Mouse (Mus musculus): ENCODE results near the gene Cyp27b1.
"Not testable (repeated sequence)": the region's sequence is repeated elsewhere in the genome, so short reads cannot be mapped to it uniquely, and the experiment has no call there.

Cyp27b1 gene

DNA sequence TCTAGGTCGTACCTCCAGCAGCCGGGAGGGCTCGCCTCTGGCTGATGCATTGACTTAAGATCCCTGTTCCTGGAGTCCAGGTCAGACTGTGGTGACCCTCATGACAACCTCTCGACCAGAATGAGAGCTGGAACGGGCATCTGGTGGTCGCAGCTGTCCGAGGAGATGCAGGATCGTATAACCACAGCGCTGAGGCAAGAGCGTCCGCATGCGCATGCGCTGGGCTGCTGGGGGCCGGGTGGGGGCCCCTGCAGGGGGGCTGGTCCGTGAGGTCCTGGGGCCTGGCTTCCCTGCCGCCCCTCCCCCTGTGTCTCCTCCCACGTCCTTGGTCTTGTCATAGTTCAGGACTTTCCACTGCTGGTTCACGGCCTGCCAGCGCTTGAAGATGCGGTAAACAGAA, 8.4 kb downstream of the Cyp27b1 start:
- H3K4me3 ChIP-seq (replicated peaks; ENCODE audit: low read length), result peak overlapping the region; percentile 23; the same call in 1 of the 2 replicates
- peaks cover 17% of the 10 kb centered on the region for H3K27me3 ChIP-seq (ENCODE audit: insufficient read depth, low read length)
- peaks cover 42% of the 10 kb centered on the region for H3K36me3 ChIP-seq (ENCODE audit: insufficient read depth, low read length)
- no peak for TF ChIP-seq CTCF (conservative IDR thresholded peaks at IDR 0.05; ENCODE audit: low read length)
- no peak for TF ChIP-seq NANOG (IDR thresholded peaks at IDR 0.05; ENCODE audit: borderline replicate concordance, low read length)
- TF ChIP-seq POU5F1 (IDR thresholded peaks at IDR 0.05; ENCODE audit: borderline replicate concordance, low read length), result no peak
- no peaks in the 10 kb centered on the region for H3K9me3 ChIP-seq (ENCODE audit: low read length)
- H3K4me1 ChIP-seq (replicated peaks; ENCODE audit: low read depth, low read length), result peaks cover 59% of the 10 kb centered on the region

- peaks cover 13% of the 10 kb centered on the region for H3K27me3 ChIP-seq (ENCODE audit: insufficient read depth, low read length)
- H3K4me3 ChIP-seq (replicated peaks; ENCODE audit: low read length), result peak overlapping the region; percentile 58
- no peaks in the 10 kb centered on the region for H3K9me3 ChIP-seq (ENCODE audit: low read length)
- H3K4me1 ChIP-seq (replicated peaks; ENCODE audit: low read depth, low read length), result peaks cover 73% of the 10 kb centered on the region
- TF ChIP-seq CTCF (conservative IDR thresholded peaks at IDR 0.05; ENCODE audit: low read length) (peak; percentile 97), NANOG (IDR thresholded peaks at IDR 0.05; ENCODE audit: borderline replicate concordance, low read length) (no peak), POU5F1 (IDR thresholded peaks at IDR 0.05; ENCODE audit: borderline replicate concordance, low read length) (no peak)
- H3K36me3 ChIP-seq (ENCODE audit: insufficient read depth, low read length), result peaks cover 42% of the 10 kb centered on the region
Observed at GRCm38 (mm10) chr10:127058161-127058560, 10.1 kb downstream of the Cyp27b1 start.

DNA sequence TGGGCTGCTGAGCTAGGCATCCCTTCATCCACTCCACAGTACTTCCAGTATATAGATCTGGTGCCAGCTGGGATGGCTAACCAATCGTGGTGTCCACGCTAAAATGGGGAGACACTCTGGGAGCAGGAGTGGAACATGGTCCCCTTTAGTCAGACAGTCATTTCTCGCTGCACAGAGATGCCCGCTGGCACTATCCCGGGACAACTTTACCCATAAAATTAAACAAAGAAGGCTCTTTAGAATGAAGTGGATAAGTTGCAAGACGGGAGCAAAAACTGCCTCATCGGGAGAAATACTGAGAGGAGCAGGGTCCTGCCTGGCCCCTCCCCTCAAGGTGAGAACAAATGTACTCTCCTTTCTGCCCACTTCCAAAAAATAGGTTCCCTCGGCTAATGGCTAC, 10.7 kb downstream of the Cyp27b1 start:
- peaks cover 42% of the 10 kb centered on the region for H3K36me3 ChIP-seq (ENCODE audit: insufficient read depth, low read length)
- TF ChIP-seq CTCF (conservative IDR thresholded peaks at IDR 0.05; ENCODE audit: low read length) (no peak), POU5F1 (IDR thresholded peaks at IDR 0.05; ENCODE audit: borderline replicate concordance, low read length) (no peak), NANOG (IDR thresholded peaks at IDR 0.05; ENCODE audit: borderline replicate concordance, low read length) (no peak)

GRCm38 (mm10) chr10:127059174-127059967, 11.3 kb downstream of the Cyp27b1 start:
- peaks cover 39% of the 10 kb centered on the region for H3K36me3 ChIP-seq (ENCODE audit: insufficient read depth, low read length)
- no peak for TF ChIP-seq NANOG (IDR thresholded peaks at IDR 0.05; ENCODE audit: borderline replicate concordance, low read length)
- TF ChIP-seq CTCF (conservative IDR thresholded peaks at IDR 0.05; ENCODE audit: low read length), result no peak
- TF ChIP-seq POU5F1 (IDR thresholded peaks at IDR 0.05; ENCODE audit: borderline replicate concordance, low read length), result no peak
- H3K27me3 ChIP-seq (ENCODE audit: insufficient read depth, low read length), result peaks cover 13% of the 10 kb centered on the region
- H3K4me3 ChIP-seq (replicated peaks; ENCODE audit: low read length), result peak overlapping the region; percentile 85
- H3K9me3 ChIP-seq (ENCODE audit: low read length), result no peaks in the 10 kb centered on the region
- peaks cover 69% of the 10 kb centered on the region for H3K4me1 ChIP-seq (replicated peaks; ENCODE audit: low read depth, low read length)

More for the DNA sequence above, 10.7 kb downstream of the Cyp27b1 start:
- Histone ChIP-seq H3K4me3 (replicated peaks; ENCODE audit: low read length) (peak overlapping the region; percentile 58), H3K9me3 (ENCODE audit: low read length) (no peaks in the 10 kb centered on the region), H3K27me3 (ENCODE audit: insufficient read depth, low read length) (peaks cover 13% of the 10 kb centered on the region), H3K4me1 (replicated peaks; ENCODE audit: low read depth, low read length) (peaks cover 70% of the 10 kb centered on the region)

- peaks cover 39% of the 10 kb centered on the region for H3K36me3 ChIP-seq (ENCODE audit: insufficient read depth, low read length)
- H3K4me1 ChIP-seq (replicated peaks; ENCODE audit: low read depth, low read length), result peaks cover 73% of the 10 kb centered on the region
- TF ChIP-seq NANOG (IDR thresholded peaks at IDR 0.05; ENCODE audit: borderline replicate concordance, low read length) (no peak), CTCF (conservative IDR thresholded peaks at IDR 0.05; ENCODE audit: low read length) (no peak), POU5F1 (IDR thresholded peaks at IDR 0.05; ENCODE audit: borderline replicate concordance, low read length) (no peak)
- H3K4me3 ChIP-seq (replicated peaks; ENCODE audit: low read length), result peak within 1 kb of the TSS; percentile 85
- H3K27me3 ChIP-seq (ENCODE audit: insufficient read depth, low read length), result peaks cover 13% of the 10 kb centered on the region
- no peaks in the 10 kb centered on the region for H3K9me3 ChIP-seq (ENCODE audit: low read length)
Observed at GRCm38 (mm10) chr10:127059968-127060916, 12.2 kb downstream of the Cyp27b1 start, which contains the start of gene March9. TSS of gene March9 (minus strand) at chr10:127060184.

DNA sequence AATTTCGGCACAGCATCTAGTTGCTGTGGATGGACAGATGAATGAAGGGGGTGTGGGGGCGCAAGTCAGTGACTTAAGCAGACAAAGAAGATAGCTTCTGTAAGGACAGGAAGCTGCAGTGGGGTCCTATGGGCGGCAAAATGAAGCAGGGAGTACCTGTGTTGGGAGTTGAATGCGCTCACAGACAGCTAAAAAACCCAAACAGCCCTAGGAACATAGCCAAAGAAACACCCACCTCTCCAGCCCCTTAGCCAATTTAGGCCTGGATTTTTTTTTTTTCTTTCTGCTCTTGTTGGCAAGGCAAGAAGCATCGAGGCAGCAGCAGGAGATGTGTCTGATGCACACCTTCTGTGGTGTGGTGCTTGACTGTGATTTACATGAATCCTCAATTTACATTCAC, 13.0 kb downstream of the Cyp27b1 start:
- Histone ChIP-seq H3K4me3 (replicated peaks; ENCODE audit: low read length) (peak overlapping the region; percentile 85), H3K4me1 (replicated peaks; ENCODE audit: low read depth, low read length) (peaks cover 74% of the 10 kb centered on the region), H3K36me3 (ENCODE audit: insufficient read depth, low read length) (peaks cover 39% of the 10 kb centered on the region), H3K27me3 (ENCODE audit: insufficient read depth, low read length) (peaks cover 13% of the 10 kb centered on the region), H3K9me3 (ENCODE audit: low read length) (no peaks in the 10 kb centered on the region)
- TF ChIP-seq NANOG (IDR thresholded peaks at IDR 0.05; ENCODE audit: borderline replicate concordance, low read length) (no peak), POU5F1 (IDR thresholded peaks at IDR 0.05; ENCODE audit: borderline replicate concordance, low read length) (no peak), CTCF (conservative IDR thresholded peaks at IDR 0.05; ENCODE audit: low read length) (no peak)

GRCm38 (mm10) chr10:127061513-127061912, 13.5 kb downstream of the Cyp27b1 start:
- Histone ChIP-seq H3K9me3 (ENCODE audit: low read length) (no peaks in the 10 kb centered on the region), H3K27me3 (ENCODE audit: insufficient read depth, low read length) (peaks cover 13% of the 10 kb centered on the region), H3K4me3 (replicated peaks; ENCODE audit: low read length) (no peak overlapping the region), H3K36me3 (ENCODE audit: insufficient read depth, low read length) (peaks cover 39% of the 10 kb centered on the region), H3K4me1 (replicated peaks; ENCODE audit: low read depth, low read length) (peaks cover 74% of the 10 kb centered on the region)
- no peak for TF ChIP-seq CTCF (conservative IDR thresholded peaks at IDR 0.05; ENCODE audit: low read length)
- no peak for TF ChIP-seq POU5F1 (IDR thresholded peaks at IDR 0.05; ENCODE audit: borderline replicate concordance, low read length)
- no peak for TF ChIP-seq NANOG (IDR thresholded peaks at IDR 0.05; ENCODE audit: borderline replicate concordance, low read length)

DNA sequence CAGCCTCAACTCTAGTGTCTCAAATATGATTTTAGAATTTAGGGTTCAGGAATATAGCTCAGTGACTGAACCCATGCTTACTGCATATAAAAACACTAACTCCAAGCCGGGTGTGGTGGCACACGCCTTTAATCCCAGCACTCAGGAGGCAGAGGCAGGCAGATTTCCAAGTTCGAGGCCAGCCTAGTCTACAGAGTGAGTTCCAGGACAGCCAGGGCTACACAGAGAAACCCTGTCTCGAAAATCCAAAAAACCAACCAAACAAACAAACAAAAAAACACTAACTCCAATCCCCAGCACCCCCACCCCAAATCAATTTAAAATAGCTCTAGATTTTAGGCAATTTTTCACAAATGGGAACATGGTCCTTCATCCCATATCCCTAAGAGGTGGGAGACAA, 14.1 kb downstream of the Cyp27b1 start:
- not testable (repeated sequence) for H3K4me3 ChIP-seq (replicated peaks; ENCODE audit: low read length); H3K9me3 ChIP-seq (ENCODE audit: low read length)
- Histone ChIP-seq H3K36me3 (ENCODE audit: insufficient read depth, low read length) (peaks cover 41% of the 10 kb centered on the region), H3K4me1 (replicated peaks; ENCODE audit: low read depth, low read length) (peaks cover 74% of the 10 kb centered on the region), H3K27me3 (ENCODE audit: insufficient read depth, low read length) (peaks cover 13% of the 10 kb centered on the region)

All from E14TG2a.4 (cell line).